ENCODE assay signal across 8 mouse cellular contexts in genomic region chr3:52007602-52008252, GRCm38 (mm10).
A peak's percentile ranks its signal among the peaks of the same experiment; 100 is the strongest.
DNase-seq lines count a peak whose midpoint lies in the region; ATAC-seq and TF ChIP-seq lines count a peak whose summit lies in the region.

No protein-coding gene starts in this region.

- peak overlapping the region; percentile 31 for H3K9ac ChIP-seq in embryonic facial prominence, embryonic 12.5 days
- no peak overlapping the region for H3K9ac ChIP-seq in heart, postnatal 0 days (replicated peaks; ENCODE audit: low read depth, low read length)
- H3K9ac ChIP-seq in liver, embryonic 14.5 days (replicated peaks), result peak overlapping the region; percentile 27; the same call in 1 of the 2 replicates
- H3K9ac ChIP-seq in neural tube, embryonic 13.5 days, result peak overlapping the region; percentile 73

- H3K9me3 ChIP-seq in embryonic facial prominence, embryonic 12.5 days, result no peaks in the 10 kb centered on the region
- H3K9me3 ChIP-seq in heart, postnatal 0 days (replicated peaks; ENCODE audit: control insufficient read depth, low read length), result no peaks in the 10 kb centered on the region
- H3K9me3 ChIP-seq in liver, embryonic 14.5 days (ENCODE audit: control insufficient read depth, low read length), result no peaks in the 10 kb centered on the region
- H3K9me3 ChIP-seq in neural tube, embryonic 13.5 days, result no peaks in the 10 kb centered on the region

- no peak for TF ChIP-seq CTCF in heart, postnatal 0 days (IDR thresholded peaks at IDR 0.05; ENCODE audit: low read depth)
- no peak for TF ChIP-seq CTCF in liver, embryonic 14.5 days (IDR thresholded peaks at IDR 0.05; ENCODE audit: low read depth)

- DNase-seq in urinary bladder, postnatal 14 days (ENCODE audit: low spot score), result peak; percentile 44
- DNase-seq in urinary bladder, postnatal 36 days (ENCODE audit: low spot score in 2 of 2), result no peak
- DNase-seq in heart, postnatal 0 days (ENCODE audit: low spot score), result peak; percentile 52
- peak; percentile 54 for DNase-seq in kidney, postnatal 14 days
- DNase-seq in liver, embryonic 14.5 days (ENCODE audit: low read depth in 3 of 3, low spot score in 3 of 3), result no peak
- DNase-seq in testis, postnatal 14 days (ENCODE audit: low spot score), result peak; percentile 43

- H3K4me1 ChIP-seq in embryonic facial prominence, embryonic 12.5 days, result peaks cover 37% of the 10 kb centered on the region
- peaks cover 9% of the 10 kb centered on the region for H3K4me1 ChIP-seq in heart, postnatal 0 days (ENCODE audit: control insufficient read depth, insufficient read depth)
- H3K4me1 ChIP-seq in liver, embryonic 14.5 days (replicated peaks; ENCODE audit: control insufficient read depth in 2 of 2, insufficient read depth in 2 of 2, low read length in 1 of 2), result peaks cover 0 to 20% of the 10 kb centered on the region in 2 experiments; a peak in 1 of 4 replicates
- H3K4me1 ChIP-seq in neural tube, embryonic 13.5 days (replicated peaks), result peaks cover 59% of the 10 kb centered on the region

- peak overlapping the region; percentile 60 for H3K4me2 ChIP-seq in embryonic facial prominence, embryonic 12.5 days (replicated peaks)
- H3K4me2 ChIP-seq in heart, postnatal 0 days (ENCODE audit: low read depth, low read length), result peak overlapping the region; percentile 79
- peak overlapping the region; percentile 72 for H3K4me2 ChIP-seq in liver, embryonic 14.5 days (ENCODE audit: low read depth)
- peak overlapping the region; percentile 58 for H3K4me2 ChIP-seq in neural tube, embryonic 13.5 days

- TF ChIP-seq EP300 in heart, postnatal 0 days (IDR thresholded peaks at IDR 0.05; ENCODE audit: low read depth), result no peak
- TF ChIP-seq EP300 in liver, embryonic 14.5 days (IDR thresholded peaks at IDR 0.05; ENCODE audit: low read depth), result no peak

- WGBS in embryonic facial prominence, embryonic 12.5 days, result under 1% methylated on average over 17 of the region's 21 CpGs
- 2% methylated on average over 21 of the region's 21 CpGs for WGBS in heart, postnatal 0 days
- WGBS in liver, embryonic 14.5 days (ENCODE audit: insufficient replicate concordance), result 1% methylated on average over 21 of the region's 21 CpGs
- WGBS in neural tube, embryonic 13.5 days, result 1% methylated on average over 20 of the region's 21 CpGs

- H3K27me3 ChIP-seq in embryonic facial prominence, embryonic 12.5 days, result no peaks in the 10 kb centered on the region
- no peaks in the 10 kb centered on the region for H3K27me3 ChIP-seq in heart, postnatal 0 days (ENCODE audit: control insufficient read depth, insufficient read depth, low read length)
- H3K27me3 ChIP-seq in liver, embryonic 14.5 days (ENCODE audit: control insufficient read depth, insufficient read depth, low read length), result no peaks in the 10 kb centered on the region
- H3K27me3 ChIP-seq in neural tube, embryonic 13.5 days, result no peaks in the 10 kb centered on the region

- H3K36me3 ChIP-seq in embryonic facial prominence, embryonic 12.5 days, result no peaks in the 10 kb centered on the region
- H3K36me3 ChIP-seq in heart, postnatal 0 days (replicated peaks; ENCODE audit: control insufficient read depth, insufficient read depth, low read length), result no peaks in the 10 kb centered on the region
- H3K36me3 ChIP-seq in liver, embryonic 14.5 days (replicated peaks; ENCODE audit: control insufficient read depth, insufficient read depth, low read depth), result no peaks in the 10 kb centered on the region
- no peaks in the 10 kb centered on the region for H3K36me3 ChIP-seq in neural tube, embryonic 13.5 days

- H3K27ac ChIP-seq in embryonic facial prominence, embryonic 12.5 days, result peak overlapping the region; percentile 78
- no peak overlapping the region for H3K27ac ChIP-seq in heart, postnatal 0 days (ENCODE audit: low read depth)
- no peak overlapping the region for H3K27ac ChIP-seq in liver, embryonic 14.5 days
- H3K27ac ChIP-seq in neural tube, embryonic 13.5 days (replicated peaks), result peak overlapping the region; percentile 97

- peak overlapping the region; percentile 34 for H3K4me3 ChIP-seq in embryonic facial prominence, embryonic 12.5 days
- H3K4me3 ChIP-seq in heart, postnatal 0 days (ENCODE audit: low read depth, low read length), result peak overlapping the region; percentile 51
- peak overlapping the region; percentile 36 to 45 for H3K4me3 ChIP-seq in liver, embryonic 14.5 days (ENCODE audit: insufficient read depth in 1 of 2, low read depth in 2 of 2, low read length in 2 of 2)
- peak overlapping the region; percentile 33 for H3K4me3 ChIP-seq in neural tube, embryonic 13.5 days

- peak; percentile 84; the same call in 1 of the 2 replicates for ATAC-seq in embryonic facial prominence, embryonic 12.5 days (ENCODE audit: insufficient number of reproducible peaks, insufficient read depth, low FRiP score, low TSS enrichment)
- ATAC-seq in heart, postnatal 0 days (ENCODE audit: insufficient read depth, low read depth), result peak; percentile 62; the same call in 1 of the 2 replicates
- no peak for ATAC-seq in liver, embryonic 14.5 days (ENCODE audit: insufficient read depth)
- peak; percentile 94 for ATAC-seq in neural tube, embryonic 13.5 days (ENCODE audit: low read depth)

Comparison
In these comparisons a context has a peak if more than half of its experiments do, and no peak if none do; other contexts are left out.
1. DNase-seq: peak in urinary bladder, postnatal 14 days (single experiment), heart, postnatal 0 days (single experiment), kidney, postnatal 14 days (single experiment) and testis, postnatal 14 days (single experiment); none in urinary bladder, postnatal 36 days (0 of 2) and liver, embryonic 14.5 days (0 of 3).
2. H3K27ac ChIP-seq: peak in embryonic facial prominence, embryonic 12.5 days (single experiment) and neural tube, embryonic 13.5 days (single experiment); none in heart, postnatal 0 days (single experiment) and liver, embryonic 14.5 days (single experiment).
3. Peak in every context shown above with its lines, with median percentiles within 50 percentile points of each other: H3K4me2 ChIP-seq and H3K4me3 ChIP-seq.